15 mouse cellular contexts compared by ENCODE assay signal in genomic region chr1:82007943-82008342, GRCm38 (mm10).
"Had no signal": no experiment of that assay in that cellular context is flagged by ENCODE, and none has a peak within 500 bp of the region (broad histone marks: within the 10 kb centered on the region; RNA-seq: fewer than 3 reads in every experiment).

No protein-coding gene starts in this region.

- H3K4me2 ChIP-seq: intestine, embryonic 15.5 days; limb, embryonic 13.5 days; liver, embryonic 11.5 days; liver, embryonic 15.5 days; neural tube, embryonic 13.5 days had no signal

- H3K27ac ChIP-seq: intestine, embryonic 15.5 days; layer of hippocampus, adult 2 months; limb, embryonic 13.5 days; liver, embryonic 15.5 days; neural tube, embryonic 13.5 days had no signal

- H3K4me3 ChIP-seq: intestine, embryonic 15.5 days; layer of hippocampus, adult 2 months; limb, embryonic 13.5 days; liver, embryonic 15.5 days; neural tube, embryonic 13.5 days had no signal

- H3K9me3 ChIP-seq: intestine, embryonic 15.5 days; limb, embryonic 13.5 days; liver, embryonic 15.5 days; neural tube, embryonic 13.5 days had no signal

- H3K4me1 ChIP-seq: intestine, embryonic 15.5 days; limb, embryonic 13.5 days; liver, embryonic 15.5 days; neural tube, embryonic 13.5 days had no signal

- ATAC-seq: intestine, embryonic 15.5 days; lung, postnatal 0 days had no signal

- H3K36me3 ChIP-seq: intestine, embryonic 15.5 days; limb, embryonic 13.5 days; liver, embryonic 15.5 days; neural tube, embryonic 13.5 days had no signal

- DNase-seq: lung, adult 2 months; lung, postnatal 36 days; midbrain, embryonic 14.5 days; retina, postnatal 1 day; right cerebral cortex, postnatal 4 days; spleen, adult 18-20 months; thymus, adult 18-20 months; thymus, postnatal 14 days had no signal

- H3K9ac ChIP-seq: intestine, embryonic 15.5 days; limb, embryonic 13.5 days; liver, embryonic 15.5 days; neural tube, embryonic 13.5 days had no signal

- H3K27me3 ChIP-seq: intestine, embryonic 15.5 days; limb, embryonic 13.5 days; liver, embryonic 15.5 days; neural tube, embryonic 13.5 days had no signal
